Mouse (Mus musculus): ENCODE data around the gene Gapdh.

- TF ChIP-seq CTCF (IDR thresholded peaks at IDR 0.05; ENCODE audit: low read depth) = 0 out of 2 replicates have a peak, but pooled peaks have one; percentile 25
- TF ChIP-seq EP300 (IDR thresholded peaks at IDR 0.05; ENCODE audit: low read depth) = no peak
These were observed 34.7 kb downstream of the Gapdh start, which contains the start of gene Nop2 for GRCm38 (mm10) chr6:125131302-125132156.
